Mouse (Mus musculus) frontal cortex, postnatal 36 days (tissue): ENCODE measurements around the gene Hfe2.

Experiments
- DNase-seq, 2 experiments: peaks; one replicate each; pipeline ENCODE4 v3.0.0; 2022; ENCODE audit warnings: low spot score in 2 of 2

Gene Hfe2

GRCm38 (mm10) chr3:96557694-96558093 lies 32.7 kb downstream of the Hfe2 start, which contains the start of gene Txnip:
Gene Txnip, plus strand, starts transcription at chr3:96557957.
- peak; percentile 94 to 95 for DNase-seq

- DNase-seq: no peak
Observed at GRCm38 (mm10) chr3:96558159-96558558, 33.2 kb downstream of the Hfe2 start.

GRCm38 (mm10) chr3:96558668-96559196 lies 33.8 kb downstream of the Hfe2 start:
- no peak for DNase-seq

GRCm38 (mm10) chr3:96559398-96559910 lies 34.5 kb downstream of the Hfe2 start:
- DNase-seq: no peak

- DNase-seq: no peak
Observed at GRCm38 (mm10) chr3:96559911-96560850, 35.2 kb downstream of the Hfe2 start.

- DNase-seq: no peak
Observed at GRCm38 (mm10) chr3:96560881-96561668, 36.1 kb downstream of the Hfe2 start.

GRCm38 (mm10) chr3:96561946-96562681 lies 37.1 kb downstream of the Hfe2 start:
- DNase-seq: no peak

GRCm38 (mm10) chr3:96563267-96563666 lies 38.3 kb downstream of the Hfe2 start:
- DNase-seq: no peak

GRCm38 (mm10) chr3:96563911-96564632 lies 39.1 kb downstream of the Hfe2 start:
- no peak for DNase-seq

- no peak for DNase-seq
Observed at GRCm38 (mm10) chr3:96564633-96565032, 39.7 kb downstream of the Hfe2 start.

- DNase-seq: no peak
Observed at GRCm38 (mm10) chr3:96565105-96565504, 40.1 kb downstream of the Hfe2 start.

GRCm38 (mm10) chr3:96566661-96567450 lies 41.9 kb downstream of the Hfe2 start:
- DNase-seq: no peak

- no peak for DNase-seq
Observed at GRCm38 (mm10) chr3:96568605-96569004, 43.6 kb downstream of the Hfe2 start.

GRCm38 (mm10) chr3:96569506-96569905 lies 44.5 kb downstream of the Hfe2 start:
- DNase-seq: no peak

GRCm38 (mm10) chr3:96569966-96570605 lies 45.1 kb downstream of the Hfe2 start:
- DNase-seq: no peak

GRCm38 (mm10) chr3:96570643-96571042 lies 45.7 kb downstream of the Hfe2 start:
- DNase-seq: no peak

GRCm38 (mm10) chr3:96571336-96571735 lies 46.4 kb downstream of the Hfe2 start:
- no peak for DNase-seq

GRCm38 (mm10) chr3:96571896-96572698 lies 47.1 kb downstream of the Hfe2 start:
- no peak for DNase-seq
